ENCODE assay signal across 28 mouse cellular contexts in genomic region chr2:117819701-117820225, GRCm38 (mm10).
A peak's percentile ranks its signal among the peaks of the same experiment; 100 is the strongest.
DNase-seq lines count a peak whose midpoint lies in the region; ATAC-seq and TF ChIP-seq lines count a peak whose summit lies in the region.
"Had no signal": no experiment of that assay in that cellular context is flagged by ENCODE, and none has a peak within 500 bp of the region (broad histone marks: within the 10 kb centered on the region; RNA-seq: fewer than 3 reads in every experiment).

No protein-coding gene starts in this region.

- no peak overlapping the region for H3K27ac ChIP-seq in heart, embryonic 12.5 days (ENCODE audit: poor library complexity, severe bottlenecking)
- no peak overlapping the region for H3K27ac ChIP-seq in lung, embryonic 16.5 days (ENCODE audit: low read length)
- no peak overlapping the region for H3K27ac ChIP-seq in forebrain, embryonic 11.5 days (ENCODE audit: low read depth, low read length)
- H3K27ac ChIP-seq: embryonic facial prominence, embryonic 12.5 days; forebrain, embryonic 10.5 days; gastrocnemius, adult 2 months; heart, embryonic 10.5 days; heart, embryonic 15.5 days; hindbrain, embryonic 10.5 days; hindbrain, embryonic 13.5 days; intestine, embryonic 15.5 days had no signal

- no peaks in the 10 kb centered on the region for H3K27me3 ChIP-seq in heart, embryonic 12.5 days (replicated peaks)
- H3K27me3 ChIP-seq in lung, embryonic 16.5 days (ENCODE audit: control insufficient read depth, insufficient read depth, low read depth, low read length), result no peaks in the 10 kb centered on the region
- no peaks in the 10 kb centered on the region for H3K27me3 ChIP-seq in forebrain, embryonic 11.5 days (ENCODE audit: control insufficient read depth, insufficient read depth, low read length)
- H3K27me3 ChIP-seq: embryonic facial prominence, embryonic 12.5 days; heart, embryonic 15.5 days; hindbrain, embryonic 13.5 days; intestine, embryonic 15.5 days had no signal

- H3K4me3 ChIP-seq in heart, embryonic 12.5 days, result no peak overlapping the region
- H3K4me3 ChIP-seq in lung, embryonic 16.5 days (ENCODE audit: low read length), result no peak overlapping the region
- no peak overlapping the region for H3K4me3 ChIP-seq in lung, adult 2 months (replicated peaks; ENCODE audit: extremely low read depth, low read depth, low read length)
- no peak overlapping the region for H3K4me3 ChIP-seq in forebrain, embryonic 11.5 days (ENCODE audit: low read depth, low read length)
- H3K4me3 ChIP-seq: embryonic facial prominence, embryonic 12.5 days; forebrain, embryonic 10.5 days; gastrocnemius, adult 2 months; heart, embryonic 10.5 days; heart, embryonic 15.5 days; hindbrain, embryonic 10.5 days; hindbrain, embryonic 13.5 days; intestine, embryonic 15.5 days had no signal

- peaks cover 20% of the 10 kb centered on the region for H3K4me1 ChIP-seq in heart, embryonic 12.5 days (replicated peaks)
- 0 out of 2 replicates have a peak, but pooled peaks cover 3% of the 10 kb centered on the region for H3K4me1 ChIP-seq in lung, embryonic 16.5 days (replicated peaks; ENCODE audit: control insufficient read depth, insufficient read depth, low read length)
- 0 out of 2 replicates have a peak, but pooled peaks cover 4% of the 10 kb centered on the region for H3K4me1 ChIP-seq in lung, adult 2 months (ENCODE audit: control insufficient read depth, insufficient read depth, low read length)
- no peaks in the 10 kb centered on the region for H3K4me1 ChIP-seq in forebrain, embryonic 11.5 days (replicated peaks; ENCODE audit: control insufficient read depth, insufficient read depth, low read length)
- H3K4me1 ChIP-seq: embryonic facial prominence, embryonic 12.5 days; forebrain, embryonic 10.5 days; hindbrain, embryonic 10.5 days; hindbrain, embryonic 13.5 days; intestine, embryonic 15.5 days had no signal

- TF ChIP-seq CTCF in lung, adult 2 months (IDR thresholded peaks at IDR 0.05; ENCODE audit: insufficient read depth, low read length), result no peak

- TF ChIP-seq POLR2A in lung, adult 2 months (IDR thresholded peaks at IDR 0.05; ENCODE audit: borderline replicate concordance, extremely low read depth, low read depth, low read length), result no peak

- DNase-seq in heart, adult 8-10 months (ENCODE audit: low spot score), result no peak
- DNase-seq in lung, adult 2 months, result no peak
- DNase-seq in adipocyte (ENCODE audit: low spot score), result peak; percentile 58
- DNase-seq in forebrain, embryonic 11.5 days (ENCODE audit: low spot score), result no peak
- DNase-seq: adrenal gland, postnatal 10 days; adrenal gland, postnatal 36 days; cerebellum, adult 18-20 months; cerebellum, adult 9-10 months; cerebellum, postnatal 14 days; forebrain, postnatal 0 days; gastrocnemius, adult 2 months; gastrocnemius, postnatal 14 days; heart, adult 18-20 months; heart, postnatal 10 days; heart, postnatal 36 days had no signal

- no peak overlapping the region for H3K9ac ChIP-seq in heart, embryonic 12.5 days
- H3K9ac ChIP-seq in lung, embryonic 16.5 days (ENCODE audit: low read length), result no peak overlapping the region
- no peak overlapping the region for H3K9ac ChIP-seq in forebrain, embryonic 11.5 days (ENCODE audit: low read length)
- H3K9ac ChIP-seq: embryonic facial prominence, embryonic 12.5 days; forebrain, postnatal 0 days; heart, embryonic 15.5 days; hindbrain, embryonic 13.5 days; intestine, embryonic 15.5 days had no signal

- ATAC-seq in heart, embryonic 12.5 days (ENCODE audit: insufficient number of reproducible peaks, low FRiP score), result peak; percentile 36; the same call in 1 of the 2 replicates
- ATAC-seq in lung, embryonic 16.5 days (ENCODE audit: low read depth), result peak; percentile 54; the same call in 1 of the 2 replicates
- ATAC-seq in forebrain, embryonic 11.5 days (replicated peaks; ENCODE audit: low FRiP score), result no peak
- ATAC-seq: activated CD4-positive, CD25-positive, alpha-beta regulatory T cell, adult 4 months; CD4-positive, CD25-positive, alpha-beta regulatory T cell, adult 4 months; forebrain, embryonic 14.5 days; forebrain, postnatal 0 days; hindbrain, embryonic 16.5 days; intestine, embryonic 15.5 days had no signal

- 47% methylated on average over 3 of the region's 3 CpGs for WGBS in heart, embryonic 12.5 days
- 50% methylated on average over 3 of the region's 3 CpGs for WGBS in lung, embryonic 16.5 days
- WGBS in lung, adult 2 months, result 62% methylated on average over 3 of the region's 3 CpGs
- WGBS in forebrain, embryonic 11.5 days, result 90% methylated on average over 3 of the region's 3 CpGs

- H3K36me3 ChIP-seq in heart, embryonic 12.5 days, result no peaks in the 10 kb centered on the region
- H3K36me3 ChIP-seq in lung, embryonic 16.5 days (ENCODE audit: control insufficient read depth, insufficient read depth, low read length), result no peaks in the 10 kb centered on the region
- no peaks in the 10 kb centered on the region for H3K36me3 ChIP-seq in forebrain, embryonic 11.5 days (ENCODE audit: control insufficient read depth, insufficient read depth, low read length)
- H3K36me3 ChIP-seq: embryonic facial prominence, embryonic 12.5 days; forebrain, embryonic 10.5 days; heart, embryonic 10.5 days; heart, embryonic 15.5 days; hindbrain, embryonic 10.5 days; hindbrain, embryonic 13.5 days; intestine, embryonic 15.5 days had no signal

- no peak overlapping the region for H3K4me2 ChIP-seq in heart, embryonic 12.5 days
- no peak overlapping the region for H3K4me2 ChIP-seq in lung, embryonic 16.5 days (ENCODE audit: low read depth, low read length)
- H3K4me2 ChIP-seq in forebrain, embryonic 11.5 days (ENCODE audit: low read depth, low read length, severe bottlenecking), result no peak overlapping the region
- H3K4me2 ChIP-seq: embryonic facial prominence, embryonic 12.5 days; heart, embryonic 15.5 days; hindbrain, embryonic 13.5 days; intestine, embryonic 15.5 days had no signal

- no peaks in the 10 kb centered on the region for H3K9me3 ChIP-seq in heart, embryonic 12.5 days (replicated peaks)
- no peaks in the 10 kb centered on the region for H3K9me3 ChIP-seq in lung, embryonic 16.5 days (ENCODE audit: control insufficient read depth, low read length)
- H3K9me3 ChIP-seq in forebrain, embryonic 11.5 days (ENCODE audit: control insufficient read depth, low read length), result no peaks in the 10 kb centered on the region
- H3K9me3 ChIP-seq: embryonic facial prominence, embryonic 12.5 days; forebrain, embryonic 10.5 days; heart, embryonic 10.5 days; heart, embryonic 15.5 days; hindbrain, embryonic 10.5 days; hindbrain, embryonic 13.5 days; intestine, embryonic 15.5 days had no signal
